Mouse (Mus musculus) spleen, adult 10 weeks (tissue): ENCODE measurements around the gene Lrrc10. TPM values are rescaled to one million over a fixed set of nuclear protein-coding genes. Genes with fewer than 3 reads are reported as not detected.

Experiments used
- polyA plus RNA-seq: library from polyadenylated mRNA; stranded (reverse); fragments of 350-450 nt; fragmentation: Illumina TruSeq; extraction: RNeasy Lipid Tissue Mini Kit (QIAGEN cat#74804); gene quantifications from one replicate; pipeline ENCODE4 v1.2.3, GENCODE M21; 2015; ENCODE audit warnings: low replicate concordance; ENCODE audit not compliant: insufficient read depth

Lrrc10 gene
- polyA plus RNA-seq = not detected

DNA sequence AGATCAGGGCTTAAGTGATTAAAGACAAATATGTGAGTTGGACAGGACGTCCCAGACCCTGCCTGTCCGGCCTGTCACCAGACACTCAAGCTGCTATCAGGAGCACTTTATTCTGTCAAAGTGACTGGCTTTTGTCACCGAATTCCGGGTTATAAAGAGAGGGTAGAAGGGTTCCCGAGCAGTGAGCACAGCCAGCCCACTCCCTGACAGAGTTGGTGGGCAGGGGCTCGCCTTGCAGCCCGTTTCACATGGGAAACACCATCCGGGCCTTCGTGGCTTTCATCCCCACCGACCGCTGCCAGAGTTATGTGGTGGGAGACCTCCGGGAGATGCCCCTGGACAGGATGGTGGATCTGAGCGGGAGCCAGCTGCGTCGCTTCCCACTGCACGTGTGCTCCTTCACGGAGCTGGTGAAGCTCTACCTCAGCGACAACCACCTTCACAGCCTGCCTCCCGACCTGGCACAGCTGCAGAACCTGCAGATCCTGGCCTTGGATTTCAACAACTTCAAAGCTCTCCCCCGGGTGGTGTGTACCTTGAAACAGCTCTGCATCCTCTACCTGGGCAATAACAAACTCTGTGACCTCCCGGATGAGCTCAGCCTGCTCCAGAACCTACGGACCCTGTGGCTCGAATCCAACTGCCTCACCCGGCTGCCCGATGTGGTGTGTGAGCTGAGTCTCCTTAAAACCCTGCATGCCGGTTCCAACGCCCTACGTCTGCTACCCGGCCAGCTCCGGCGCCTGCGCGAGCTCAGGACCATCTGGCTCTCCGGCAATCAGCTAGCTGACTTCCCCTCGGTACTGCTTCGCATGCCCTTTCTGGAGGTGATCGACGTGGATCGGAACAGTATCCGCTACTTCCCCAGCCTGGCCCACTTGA lies at the start of gene Lrrc10:
Lrrc10 (plus strand) TSS at position 167 of the 882 bp plus-strand sequence.

GRCm38 (mm10) chr10:117063254-117064021 lies 18.3 kb downstream of the Lrrc10 start, which contains the start of gene Cct2:
Cct2 (minus strand) TSS chr10:117063814.

Other genes with a start within 250 kb of the Lrrc10 start
- not detected for gene Myrfl, start 148.4 kb upstream of the Lrrc10 start, polyA plus RNA-seq
- 25.1 TPM for gene Rab3ip, start 94.6 kb upstream of the Lrrc10 start, polyA plus RNA-seq
- not detected for gene Gm10271, start 72.7 kb upstream of the Lrrc10 start, polyA plus RNA-seq
- gene Best3, start 59.0 kb upstream of the Lrrc10 start, polyA plus RNA-seq = not detected
- gene Cct2, start 18.5 kb downstream of the Lrrc10 start, polyA plus RNA-seq = 292 TPM
- gene Frs2, start 103.2 kb downstream of the Lrrc10 start, polyA plus RNA-seq = 26.7 TPM
- gene Yeats4, start 179.2 kb downstream of the Lrrc10 start, polyA plus RNA-seq = 96.2 TPM
- gene 9530003J23Rik, start 193.4 kb downstream of the Lrrc10 start, polyA plus RNA-seq = not detected
- 3,787 TPM for gene Lyz2, start 237.0 kb downstream of the Lrrc10 start, polyA plus RNA-seq
- gene Lyz1, start 247.5 kb downstream of the Lrrc10 start, polyA plus RNA-seq = 41.2 TPM